In the genomic region with DNA sequence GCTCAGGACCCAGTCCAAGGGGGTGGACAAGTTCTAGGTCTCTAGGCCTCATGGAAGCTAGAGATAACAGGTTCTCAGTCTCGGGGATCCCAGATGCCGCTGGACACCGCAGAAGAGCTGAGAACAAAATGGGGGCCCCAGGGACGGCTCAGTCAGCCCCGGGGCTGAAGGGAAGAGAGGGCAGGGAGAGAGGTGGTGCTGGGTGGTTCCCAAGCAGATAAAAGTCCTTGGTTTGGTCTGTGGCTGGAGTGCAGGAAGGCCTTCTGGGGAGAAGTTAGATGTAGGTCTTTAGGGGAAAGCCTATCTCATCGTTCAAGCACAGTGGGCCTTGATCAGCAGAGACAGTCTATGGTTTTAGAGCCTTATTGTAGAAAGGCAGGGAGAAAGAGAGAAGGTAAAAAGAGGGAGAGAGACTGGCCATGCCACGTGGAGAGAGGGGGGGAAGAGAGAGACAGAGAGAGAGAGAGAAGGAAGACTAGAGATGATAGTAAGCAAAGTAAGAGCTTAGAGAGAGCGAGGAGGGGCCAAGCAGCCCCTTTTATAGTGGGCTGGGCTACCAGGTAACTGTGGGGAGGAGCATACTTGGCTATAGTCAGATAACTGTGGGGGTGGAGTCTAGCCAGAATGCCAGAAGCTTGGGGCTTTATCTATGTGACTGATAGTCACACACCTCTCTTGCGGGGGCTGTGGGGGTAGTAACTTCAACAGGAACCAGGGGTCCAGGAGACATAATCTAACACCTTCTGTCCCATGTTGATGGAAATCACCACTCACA, we compare ENCODE assay signal across 26 mouse cellular contexts. TPM values are rescaled to one million over a fixed set of nuclear protein-coding genes. Genes with fewer than 3 reads are reported as not detected.
A peak's percentile ranks its signal among the peaks of the same experiment; 100 is the strongest.
DNase-seq lines count a peak whose midpoint lies in the region; ATAC-seq and TF ChIP-seq lines count a peak whose summit lies in the region.
"Had no signal": no experiment of that assay in that cellular context is flagged by ENCODE, and none has a peak within 500 bp of the region (broad histone marks: within the 10 kb centered on the region; RNA-seq: fewer than 3 reads in every experiment).

No protein-coding gene starts in this region.

- WGBS in heart, embryonic 11.5 days (ENCODE audit: insufficient replicate concordance): 65% methylated on average over 9 of the region's 9 CpGs
- 72% methylated on average over 9 of the region's 9 CpGs for WGBS in heart, postnatal 0 days
- WGBS in liver, embryonic 12.5 days (ENCODE audit: insufficient replicate concordance): 30% methylated on average over 9 of the region's 9 CpGs

- H3K4me3 ChIP-seq in heart, embryonic 11.5 days (ENCODE audit: low read depth, low read length): no peak overlapping the region
- no peak overlapping the region for H3K4me3 ChIP-seq in heart, postnatal 0 days (ENCODE audit: low read depth, low read length)
- no peak overlapping the region for H3K4me3 ChIP-seq in liver, embryonic 12.5 days
- H3K4me3 ChIP-seq: embryonic facial prominence, embryonic 13.5 days; forebrain, embryonic 10.5 days; forebrain, embryonic 15.5 days; hindbrain, embryonic 12.5 days; intestine, embryonic 15.5 days; layer of hippocampus, adult 2 months; midbrain, embryonic 10.5 days; neural tube, embryonic 12.5 days had no signal

- no peaks in the 10 kb centered on the region for H3K9me3 ChIP-seq in heart, embryonic 11.5 days (replicated peaks; ENCODE audit: control insufficient read depth, low read length)
- no peaks in the 10 kb centered on the region for H3K9me3 ChIP-seq in heart, postnatal 0 days (replicated peaks; ENCODE audit: control insufficient read depth, low read length)
- H3K9me3 ChIP-seq in liver, embryonic 12.5 days (replicated peaks): no peaks in the 10 kb centered on the region
- H3K9me3 ChIP-seq: embryonic facial prominence, embryonic 13.5 days; forebrain, embryonic 10.5 days; forebrain, embryonic 15.5 days; hindbrain, embryonic 12.5 days; intestine, embryonic 15.5 days; midbrain, embryonic 10.5 days; neural tube, embryonic 12.5 days had no signal

- H3K27ac ChIP-seq in heart, embryonic 11.5 days (ENCODE audit: low read depth, low read length): no peak overlapping the region
- peak overlapping the region; percentile 90 for H3K27ac ChIP-seq in heart, postnatal 0 days (ENCODE audit: low read depth)
- H3K27ac ChIP-seq in liver, embryonic 12.5 days: peak overlapping the region; percentile 60
- H3K27ac ChIP-seq: embryonic facial prominence, embryonic 13.5 days; forebrain, embryonic 15.5 days; hindbrain, embryonic 12.5 days; hindbrain, postnatal 0 days; layer of hippocampus, adult 2 months; midbrain, embryonic 10.5 days; neural tube, embryonic 12.5 days had no signal

- H3K4me2 ChIP-seq in heart, embryonic 11.5 days: 0 out of 2 replicates have a peak overlapping the region, but pooled peaks have one; percentile 6
- no peak overlapping the region for H3K4me2 ChIP-seq in heart, postnatal 0 days (ENCODE audit: low read depth, low read length)
- H3K4me2 ChIP-seq in liver, embryonic 12.5 days: peak overlapping the region; percentile 34
- H3K4me2 ChIP-seq: embryonic facial prominence, embryonic 13.5 days; forebrain, embryonic 15.5 days; hindbrain, embryonic 12.5 days; intestine, embryonic 15.5 days; lung, embryonic 14.5 days; neural tube, embryonic 12.5 days had no signal

- peaks cover 27% of the 10 kb centered on the region for H3K4me1 ChIP-seq in heart, embryonic 11.5 days (ENCODE audit: control insufficient read depth, insufficient read depth, low read length)
- H3K4me1 ChIP-seq in heart, postnatal 0 days (ENCODE audit: control insufficient read depth, insufficient read depth): peaks cover 36% of the 10 kb centered on the region
- H3K4me1 ChIP-seq in liver, embryonic 12.5 days: peaks cover 41% of the 10 kb centered on the region

- no peaks in the 10 kb centered on the region for H3K36me3 ChIP-seq in heart, embryonic 11.5 days (ENCODE audit: control insufficient read depth, insufficient read depth, low read length)
- no peaks in the 10 kb centered on the region for H3K36me3 ChIP-seq in heart, postnatal 0 days (replicated peaks; ENCODE audit: control insufficient read depth, insufficient read depth, low read length)
- H3K36me3 ChIP-seq in liver, embryonic 12.5 days: no peaks in the 10 kb centered on the region
- H3K36me3 ChIP-seq: embryonic facial prominence, embryonic 13.5 days; forebrain, embryonic 10.5 days; forebrain, embryonic 15.5 days; hindbrain, embryonic 12.5 days; intestine, embryonic 15.5 days; midbrain, embryonic 10.5 days; neural tube, embryonic 12.5 days had no signal

- no peaks in the 10 kb centered on the region for H3K27me3 ChIP-seq in heart, embryonic 11.5 days (ENCODE audit: control insufficient read depth, insufficient read depth, low read length)
- no peaks in the 10 kb centered on the region for H3K27me3 ChIP-seq in heart, postnatal 0 days (ENCODE audit: control insufficient read depth, insufficient read depth, low read length)
- 0 out of 2 replicates have a peak, but pooled peaks cover 7% of the 10 kb centered on the region for H3K27me3 ChIP-seq in liver, embryonic 12.5 days (replicated peaks)
- H3K27me3 ChIP-seq: embryonic facial prominence, embryonic 13.5 days; forebrain, embryonic 15.5 days; hindbrain, embryonic 12.5 days; intestine, embryonic 15.5 days; neural tube, embryonic 12.5 days had no signal

- no peak for TF ChIP-seq EP300 in heart, postnatal 0 days (IDR thresholded peaks at IDR 0.05; ENCODE audit: low read depth)

- H3K9ac ChIP-seq in heart, embryonic 11.5 days (ENCODE audit: low read depth, low read length): no peak overlapping the region
- no peak overlapping the region for H3K9ac ChIP-seq in heart, postnatal 0 days (replicated peaks; ENCODE audit: low read depth, low read length)
- H3K9ac ChIP-seq in liver, embryonic 12.5 days: no peak overlapping the region
- H3K9ac ChIP-seq: embryonic facial prominence, embryonic 13.5 days; forebrain, embryonic 15.5 days; hindbrain, embryonic 12.5 days; intestine, embryonic 15.5 days; lung, embryonic 14.5 days; neural tube, embryonic 12.5 days had no signal

- TF ChIP-seq CTCF in heart, postnatal 0 days (IDR thresholded peaks at IDR 0.05; ENCODE audit: low read depth): no peak

- ATAC-seq in heart, embryonic 11.5 days (replicated peaks; ENCODE audit: insufficient number of reproducible peaks, low FRiP score, low TSS enrichment): no peak
- ATAC-seq in heart, postnatal 0 days (ENCODE audit: insufficient read depth, low read depth): no peak
- peak; percentile 70 for ATAC-seq in liver, embryonic 12.5 days
- ATAC-seq in megakaryocyte progenitor cell, adult 5-6 weeks (replicated peaks; ENCODE audit: poor library complexity): 0 out of 2 replicates have a peak, but pooled peaks have one; percentile 42
- ATAC-seq: forebrain, embryonic 15.5 days; hindbrain, postnatal 0 days; intestine, embryonic 15.5 days; midbrain, embryonic 16.5 days had no signal

- intact Hi-C loops in heart, postnatal 10 days (cut with DNase I): loop anchor here (5.0 kb wide), 1 partner anchor 104 kb away; no protein-coding TSS in a partner anchor

- no peak for DNase-seq in heart, adult 9 months (ENCODE audit: low spot score in 2 of 2)
- DNase-seq in heart, postnatal 0 days (ENCODE audit: low spot score): no peak
- DNase-seq in heart, postnatal 10 days: no peak
- DNase-seq in neural tube, embryonic 10.5 days (ENCODE audit: extremely low spot score, low spot score): no peak
- DNase-seq: adrenal gland, postnatal 25 days; gastrocnemius, postnatal 25 days; kidney, adult 2 months; kidney, postnatal 36 days; lung, embryonic 14.5 days; lung, postnatal 14 days; right cerebral cortex, adult 18-20 months; spleen, adult 18-20 months; thymus, postnatal 25 days had no signal

RNA-seq across cellular contexts. Expression of a gene that starts 34.2 kb away (rescaled TPM):
- polyA plus RNA-seq in heart, embryonic 11.5 days (2014; fragmentation: Nextera tagmentation; extraction: Ambion mirVana): 19.4 and 23.7 TPM in 2 replicates
- total RNA-seq in heart, postnatal 0 days (2014; rRNA removed; ENCODE audit: low replicate concordance): 106 and 129 TPM in 2 replicates
- 17.0 and 17.4 TPM in 2 replicates for polyA plus RNA-seq in heart, postnatal 0 days (2015; fragmentation: Nextera tagmentation; extraction: Ambion mirVana)
- total RNA-seq in heart, postnatal 10 days (2021): 100 to 1,000 TPM; 187 to 216 TPM
- polyA plus RNA-seq in liver, embryonic 12.5 days (2016; fragmentation: Nextera tagmentation; extraction: Ambion mirVana): 8.8 and 9.7 TPM in 2 replicates
- 13.3 and 19.2 TPM in 2 replicates for total RNA-seq in megakaryocyte progenitor cell, adult 5-6 weeks (2015)
- total RNA-seq in megakaryocyte progenitor cell, adult 5-6 weeks (2017): 42.5 and 66.7 TPM in 2 replicates

Comparison
In these comparisons a context has a peak if more than half of its experiments do, and no peak if none do; other contexts are left out.
1. ATAC-seq: peak in liver, embryonic 12.5 days (single experiment) and megakaryocyte progenitor cell, adult 5-6 weeks (single experiment); none in heart, embryonic 11.5 days (single experiment) and heart, postnatal 0 days (single experiment).